Mouse (Mus musculus) CH12F3 (cell line): ENCODE measurements at regions not wholly inside any gene's neighbourhood (a gene's known extent, or its start where the extent isn't known, plus 50 kb on each side); places are given as distances from the start of the nearest gene placed in this dataset.
"Not testable (repeated sequence)": the region's sequence is repeated elsewhere in the genome, so short reads cannot be mapped to it uniquely, and the experiment has no call there.

Experiments
- in situ Hi-C: fragments of 300-500 bp; cut with MboI; formaldehyde crosslinking; loops from 2 replicates; pipeline ENCODE4 v1.14.3; 2020; ENCODE audit warnings: low sequenced_read_pairs

GRCm38 (mm10) chr1:161728546-161729206 is 59.6 kb downstream of the Fasl start:
- in situ Hi-C loops, result no loop called here

DNA sequence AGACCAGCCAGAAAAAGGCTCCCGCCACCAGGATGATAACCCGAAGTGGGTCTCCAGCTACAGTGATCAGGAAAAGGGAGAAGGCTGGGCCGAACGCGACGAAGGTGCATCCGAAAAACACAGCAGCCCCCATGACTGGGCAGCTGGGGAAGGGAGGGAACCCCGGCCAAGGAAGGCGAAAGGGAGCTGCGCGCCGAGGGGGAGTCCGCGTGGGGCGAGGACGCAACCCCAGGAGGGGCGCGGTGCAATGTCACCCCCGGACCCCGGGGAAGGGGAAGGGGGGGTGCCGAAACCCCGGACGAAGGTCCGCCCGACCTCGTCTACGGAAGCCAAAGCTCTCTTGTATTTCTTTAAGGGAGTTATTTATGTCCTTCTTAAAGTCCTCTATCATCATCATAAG is 60.9 kb downstream of the Fasl start:
- in situ Hi-C loops, result not testable (repeated sequence)

GRCm38 (mm10) chr1:161726098-161726497 is 62.2 kb downstream of the Fasl start:
- in situ Hi-C loops, result not testable (repeated sequence)

DNA sequence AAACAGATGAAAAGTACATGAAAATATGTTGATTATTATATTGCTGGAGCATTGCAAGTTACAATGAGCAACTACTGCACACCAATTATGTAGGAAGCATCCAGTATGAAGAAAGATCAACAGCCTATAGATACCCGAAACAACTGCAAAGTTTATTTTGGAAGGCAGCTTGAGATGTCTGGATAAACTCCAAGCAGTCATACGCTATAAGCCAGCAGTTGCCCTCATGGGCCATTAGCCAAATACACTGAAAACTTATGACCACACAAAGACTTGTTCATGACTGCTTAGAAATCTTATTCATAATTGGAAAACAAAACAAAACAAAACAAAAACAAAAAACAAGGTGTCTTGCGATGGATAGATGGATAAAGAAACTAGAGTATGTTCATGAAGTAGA is 68.4 kb downstream of the Fasl start:
- in situ Hi-C loops, result no loop called here

GRCm38 (mm10) chr1:161718254-161718653 is 70.0 kb downstream of the Fasl start:
- in situ Hi-C loops, result no loop called here

DNA sequence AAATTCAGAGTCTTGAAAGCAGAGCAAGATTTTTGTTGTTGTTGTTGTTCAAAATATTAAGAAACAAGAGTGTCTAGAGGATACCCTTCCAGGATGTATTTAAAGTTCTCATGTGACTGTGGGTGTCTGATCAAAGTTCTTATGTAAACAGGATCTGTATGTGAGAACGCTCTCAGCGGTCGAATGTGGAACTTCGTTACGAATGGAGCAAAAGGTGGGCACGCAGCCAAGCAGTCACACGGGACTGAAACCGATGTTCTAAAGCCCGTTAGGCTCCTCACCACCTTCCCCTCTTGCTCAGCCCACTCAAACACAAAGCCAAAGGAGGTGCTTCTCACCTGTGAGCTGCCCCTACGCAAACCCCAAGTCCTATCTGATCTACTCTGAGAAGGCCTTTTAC is 75.4 kb downstream of the Fasl start:
- in situ Hi-C loops, result no loop called here

DNA sequence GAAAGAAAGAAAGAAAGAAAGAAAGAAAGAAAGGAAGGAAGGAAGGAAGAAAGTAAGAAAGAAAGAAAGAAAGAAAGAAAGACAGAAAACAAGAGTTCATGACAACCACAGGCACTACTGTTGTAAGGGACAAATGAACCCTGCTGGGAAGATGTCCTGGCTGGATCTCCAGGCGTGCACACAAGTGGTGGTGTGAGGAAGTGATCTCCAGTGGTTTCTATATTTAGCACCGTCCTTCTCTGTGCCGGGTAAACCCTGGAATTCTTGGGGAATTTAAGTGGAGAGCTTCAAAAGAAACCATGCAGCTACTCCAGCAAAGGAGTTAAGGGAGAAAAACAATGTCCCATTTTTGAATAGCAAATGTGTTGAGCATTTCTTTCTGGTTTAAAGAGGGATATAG is 76.0 kb downstream of the Fasl start:
- in situ Hi-C loops, result no loop called here

GRCm38 (mm10) chr1:161707049-161707448 is 81.2 kb downstream of the Fasl start:
- in situ Hi-C loops, result no loop called here

DNA sequence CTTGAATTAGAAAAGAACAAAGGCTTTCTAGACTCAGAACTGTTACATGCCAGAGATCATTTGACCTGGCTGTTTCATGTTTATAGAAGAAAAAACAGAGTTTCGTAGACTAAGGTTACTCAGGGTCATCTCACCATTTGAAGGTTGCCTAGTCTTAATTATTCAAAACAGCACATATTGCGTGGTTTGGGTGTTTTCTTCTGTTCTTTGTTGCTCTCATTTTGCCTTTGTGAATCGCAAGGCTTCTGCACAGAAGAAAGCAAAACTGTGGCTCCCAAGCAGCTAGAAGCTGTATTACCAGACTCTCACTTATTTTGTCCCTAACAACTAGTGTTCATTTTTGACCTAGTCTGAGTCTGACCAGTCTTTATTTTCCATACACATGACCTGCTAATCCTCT is 83.3 kb downstream of the Fasl start:
- in situ Hi-C loops, result no loop called here

DNA sequence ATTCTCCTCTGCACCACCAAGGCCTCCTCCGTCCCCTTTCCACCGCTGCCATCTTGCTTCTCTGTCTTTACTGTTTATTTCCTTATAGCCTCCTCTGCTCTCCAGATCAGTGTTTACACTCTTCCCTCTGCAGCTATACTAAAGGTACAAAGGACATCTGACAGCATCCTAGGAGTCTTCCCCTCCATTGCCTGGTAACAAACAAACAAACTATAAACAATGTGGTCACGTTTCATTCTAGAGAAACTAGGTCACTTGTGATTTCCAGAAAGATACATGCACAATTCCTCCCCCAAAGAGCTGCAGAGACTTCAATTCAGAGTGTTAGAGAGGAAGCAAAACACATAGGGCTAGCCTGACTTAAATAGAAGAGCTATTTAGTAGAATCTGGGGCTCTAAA is 83.8 kb downstream of the Fasl start:
- in situ Hi-C loops, result no loop called here

GRCm38 (mm10) chr1:161695886-161696285 is 92.4 kb downstream of the Fasl start:
- in situ Hi-C loops, result loop anchor here (25.0 kb wide), 1 partner anchor 284 kb away; no protein-coding TSS in a partner anchor

DNA sequence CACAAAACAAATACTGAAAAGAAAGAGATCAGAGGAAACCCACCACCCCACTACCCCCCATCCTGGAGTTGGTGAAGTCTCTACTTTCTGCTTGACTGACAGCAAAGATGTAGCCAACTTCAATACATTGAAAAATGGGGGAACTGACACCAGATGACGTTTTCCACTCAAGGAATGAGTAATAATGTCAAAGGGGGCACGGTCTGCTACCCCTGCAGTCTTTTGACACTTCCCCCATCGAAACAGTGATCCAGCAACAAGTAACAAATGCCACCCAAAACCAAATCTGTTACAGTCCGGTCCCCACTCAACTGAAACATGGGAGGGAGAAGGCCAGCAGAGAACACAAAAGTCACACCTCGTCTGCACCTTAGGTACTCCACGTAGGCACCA is 94.5 kb downstream of the Fasl start:
- in situ Hi-C loops, result loop anchor here (25.0 kb wide), 1 partner anchor 281 kb away; no protein-coding TSS in a partner anchor

DNA sequence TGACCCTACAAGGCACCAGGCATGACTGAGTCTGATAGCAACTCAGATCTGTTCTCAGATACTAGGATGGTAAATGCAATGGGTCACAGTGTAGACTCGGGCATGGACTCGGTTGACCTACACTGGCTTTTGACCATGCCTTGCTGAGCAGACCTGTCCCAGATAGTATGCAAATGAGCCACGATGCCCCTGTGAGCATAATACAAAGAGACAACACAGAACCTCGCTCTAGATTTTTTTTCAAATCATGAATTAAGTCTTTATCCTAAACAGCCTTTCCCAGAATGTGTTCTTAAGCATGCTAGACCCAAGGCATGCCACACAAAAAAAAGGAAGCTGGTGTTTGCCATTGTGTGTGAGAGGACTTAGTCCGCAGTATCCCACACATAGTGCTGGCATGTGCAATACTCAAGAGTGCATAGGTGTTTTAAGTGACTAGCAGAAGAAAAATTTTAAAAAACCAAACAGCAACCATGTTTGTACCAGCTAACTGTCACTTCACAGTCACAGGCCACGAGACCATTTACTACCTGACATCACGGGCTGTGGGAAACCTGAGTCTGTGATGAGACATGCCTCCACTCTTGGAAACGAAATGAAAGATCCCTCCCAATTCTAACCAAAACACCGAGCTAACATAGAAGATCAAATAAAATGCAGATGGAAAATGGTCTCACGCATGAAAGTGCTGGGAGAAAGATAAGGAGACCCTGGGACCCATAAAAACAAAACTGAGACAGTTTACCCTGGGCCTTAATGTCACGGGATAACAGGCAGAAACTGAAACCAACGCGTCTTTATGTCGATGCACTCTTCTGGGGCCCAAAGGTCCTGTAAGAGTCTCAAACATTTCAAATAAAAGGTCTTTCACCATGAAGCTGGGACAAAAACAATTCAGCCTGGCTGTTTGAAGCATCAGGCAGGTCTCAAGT is 95.2 kb downstream of the Fasl start:
- in situ Hi-C loops, result loop anchor here (25.0 kb wide), 1 partner anchor 281 kb away; no protein-coding TSS in a partner anchor

- in situ Hi-C loops, result loop anchor here (25.0 kb wide), 1 partner anchor 277 kb away; no protein-coding TSS in a partner anchor
Measured at GRCm38 (mm10) chr1:161688946-161689345, 99.3 kb downstream of the Fasl start.

DNA sequence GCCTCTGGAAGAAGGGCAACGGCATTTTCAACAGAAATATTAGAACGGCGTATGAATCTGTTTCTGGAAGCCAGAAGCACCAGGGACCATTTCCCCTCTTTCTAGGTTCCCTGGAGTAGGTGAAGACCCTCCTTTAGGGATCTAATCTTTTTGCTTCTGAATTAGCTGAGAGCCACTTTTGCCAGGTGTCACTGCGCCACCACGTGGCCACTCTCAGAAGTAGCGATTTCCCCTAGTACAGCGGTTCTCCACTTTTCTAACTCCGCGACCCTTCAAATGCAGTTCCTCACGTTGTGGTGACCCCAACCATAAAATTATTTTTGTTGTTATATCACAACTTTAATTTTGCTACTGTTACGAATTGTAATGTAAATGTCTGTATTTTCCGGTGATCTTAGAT is 100.7 kb downstream of the Fasl start:
- in situ Hi-C loops, result loop anchor here (25.0 kb wide), 1 partner anchor 275 kb away; no protein-coding TSS in a partner anchor

GRCm38 (mm10) chr1:161680558-161680957 is 107.7 kb downstream of the Fasl start:
- in situ Hi-C loops, result loop anchor here (25.0 kb wide), 1 partner anchor 268 kb away; no protein-coding TSS in a partner anchor

DNA sequence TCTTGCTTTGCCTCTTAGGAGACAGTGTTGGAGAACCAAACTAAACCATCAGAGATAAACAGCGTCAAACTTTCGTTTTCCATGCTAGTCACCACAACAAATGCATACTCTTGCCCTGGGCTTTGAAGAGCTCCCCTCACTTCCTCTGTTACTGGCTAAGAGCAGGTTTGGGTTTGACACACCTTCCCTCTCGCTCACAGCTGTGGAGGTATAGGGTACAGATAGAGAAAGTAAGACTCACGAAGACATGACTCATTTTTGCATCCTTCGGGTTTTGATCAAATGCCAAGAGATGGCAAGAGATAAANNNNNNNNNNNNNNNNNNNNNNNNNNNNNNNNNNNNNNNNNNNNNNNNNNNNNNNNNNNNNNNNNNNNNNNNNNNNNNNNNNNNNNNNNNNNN is 117.4 kb downstream of the Fasl start:
- in situ Hi-C loops, result no loop called here

DNA sequence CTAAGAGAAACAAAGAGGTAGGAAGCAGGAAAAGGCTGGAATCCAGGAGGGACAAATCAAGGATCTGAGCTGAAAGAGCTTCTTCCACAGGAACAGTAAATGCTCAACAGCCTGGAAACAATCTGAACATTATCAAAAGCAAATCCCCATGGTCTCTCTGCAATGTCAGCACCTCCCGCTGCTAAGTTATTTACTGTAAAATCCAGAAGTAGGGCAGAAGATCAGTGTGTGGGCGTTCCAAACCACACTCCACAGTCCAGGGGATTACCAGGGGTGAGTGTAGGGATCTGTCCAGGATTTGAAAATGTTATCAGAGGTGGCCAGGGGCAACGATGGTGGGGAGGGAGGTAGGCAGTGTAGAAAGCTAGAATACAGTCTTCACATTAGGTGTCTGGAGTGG is 124.0 kb downstream of the Fasl start:
- in situ Hi-C loops, result no loop called here

DNA sequence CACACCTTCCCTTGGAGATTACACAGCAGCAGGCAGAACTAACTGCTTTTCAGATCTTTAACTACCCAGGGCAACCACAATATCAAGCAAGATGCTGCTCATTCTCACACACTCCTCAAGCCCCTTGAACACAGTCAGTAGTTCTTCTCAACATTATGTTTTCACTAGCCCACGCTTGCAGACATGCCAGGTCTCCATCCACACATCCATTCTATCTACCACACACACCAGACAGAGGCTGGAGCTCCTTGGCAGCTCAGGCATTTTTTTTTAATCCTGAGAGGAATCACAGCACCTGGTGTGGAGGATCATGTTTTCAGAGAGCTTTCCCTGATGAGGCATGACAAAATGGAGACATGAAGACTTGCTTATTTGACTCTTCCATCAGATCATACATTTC is 124.9 kb downstream of the Fasl start:
- in situ Hi-C loops, result no loop called here

DNA sequence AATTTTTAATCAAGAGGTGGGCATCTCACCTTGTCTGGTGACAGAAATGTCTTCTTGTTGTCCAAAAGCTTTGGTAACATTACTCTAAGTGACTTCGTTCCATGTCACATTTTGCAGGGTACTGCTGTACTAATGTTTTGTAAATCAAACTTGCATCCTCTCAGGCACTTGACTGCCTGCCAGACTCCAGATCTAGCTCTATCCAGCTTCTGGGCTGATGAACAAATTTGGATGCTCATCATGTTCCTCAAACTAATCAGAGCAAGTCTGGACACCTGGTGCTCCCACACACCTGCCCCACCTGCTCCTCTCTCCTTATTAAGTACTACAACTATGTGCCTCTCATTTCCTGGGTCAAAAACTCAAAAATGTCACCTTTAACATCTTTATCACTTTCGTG is 126.1 kb downstream of the Fasl start:
- in situ Hi-C loops, result no loop called here

- in situ Hi-C loops, result no loop called here
Measured at GRCm38 (mm10) chr1:161657511-161657910, 130.8 kb downstream of the Fasl start.

GRCm38 (mm10) chr1:161649387-161649786 is 138.9 kb downstream of the Fasl start:
- in situ Hi-C loops, result no loop called here
